Mouse (Mus musculus): ENCODE measurements around the gene Cntnap1. TPM values are rescaled to one million over a fixed set of nuclear protein-coding genes. Genes with fewer than 3 reads are reported as not detected.
"Not testable (repeated sequence)": the region's sequence is repeated elsewhere in the genome, so short reads cannot be mapped to it uniquely, and the experiment has no call there.

The Cntnap1 gene
- polyA plus RNA-seq, 1 experiment from 2014 or later, result 2.6 TPM

- Histone ChIP-seq H3K9ac (no peak overlapping the region), H3K9me3 (no peaks in the 10 kb centered on the region), H3K36me3 (no peaks in the 10 kb centered on the region), H3K4me3 (replicated peaks) (no peak overlapping the region), H3K27me3 (replicated peaks) (no peaks in the 10 kb centered on the region), H3K27ac (no peak overlapping the region), H3K4me1 (peaks cover 12% of the 10 kb centered on the region; the same call in 1 of the 2 replicates), H3K4me2 (no peak overlapping the region)
- ATAC-seq (ENCODE audit: insufficient read depth, low FRiP score, low read depth), result no peak
- 66% methylated on average over 1 of the region's 1 CpGs for WGBS
These were observed 17.5 kb upstream of the Cntnap1 start for GRCm38 (mm10) chr11:101152825-101153224.

- Histone ChIP-seq H3K9me3 (no peaks in the 10 kb centered on the region), H3K4me1 (0 out of 2 replicates have a peak, but pooled peaks cover 4% of the 10 kb centered on the region)
These were observed 15.7 kb upstream of the Cntnap1 start for GRCm38 (mm10) chr11:101154648-101155047.

GRCm38 (mm10) chr11:101155151-101155550 is 15.2 kb upstream of the Cntnap1 start:
- Histone ChIP-seq H3K4me2 (0 out of 2 replicates have a peak overlapping the region, but pooled peaks have one; percentile 69), H3K9ac (no peak overlapping the region)
- WGBS, result 60% methylated on average over 6 of the region's 6 CpGs

More at GRCm38 (mm10) chr11:101154648-101155047, 15.7 kb upstream of the Cntnap1 start:
- Histone ChIP-seq H3K27ac (no peak overlapping the region), H3K27me3 (replicated peaks) (no peaks in the 10 kb centered on the region), H3K4me3 (replicated peaks) (no peak overlapping the region), H3K9ac (no peak overlapping the region), H3K4me2 (no peak overlapping the region), H3K36me3 (no peaks in the 10 kb centered on the region)
- ATAC-seq (ENCODE audit: insufficient read depth, low FRiP score, low read depth), result no peak

GRCm38 (mm10) chr11:101155728-101156371 is 14.5 kb upstream of the Cntnap1 start, which contains the start of gene Tubg2:
Gene Tubg2, plus strand, starts transcription at chr11:101155907.
- Histone ChIP-seq H3K36me3 (no peaks in the 10 kb centered on the region), H3K4me2 (peak within 1 kb of the TSS; percentile 69), H3K27me3 (replicated peaks) (no peaks in the 10 kb centered on the region), H3K9ac (peak within 1 kb of the TSS; percentile 20; the same call in 1 of the 2 replicates), H3K27ac (peak within 1 kb of the TSS; percentile 36; the same call in 1 of the 2 replicates), H3K4me3 (replicated peaks) (peak within 1 kb of the TSS; percentile 38), H3K9me3 (no peaks in the 10 kb centered on the region), H3K4me1 (0 out of 2 replicates have a peak, but pooled peaks cover 4% of the 10 kb centered on the region)
- 3% methylated on average over 36 of the region's 36 CpGs for WGBS
- peak; percentile 29; the same call in 1 of the 2 replicates for ATAC-seq (ENCODE audit: insufficient read depth, low FRiP score, low read depth)

More at GRCm38 (mm10) chr11:101155151-101155550, 15.2 kb upstream of the Cntnap1 start:
- H3K27me3 ChIP-seq (replicated peaks), result no peaks in the 10 kb centered on the region
- H3K4me1 ChIP-seq, result 0 out of 2 replicates have a peak, but pooled peaks cover 4% of the 10 kb centered on the region
- no peak for ATAC-seq (ENCODE audit: insufficient read depth, low FRiP score, low read depth)
- H3K27ac ChIP-seq, result no peak overlapping the region
- H3K36me3 ChIP-seq, result no peaks in the 10 kb centered on the region
- H3K4me3 ChIP-seq (replicated peaks), result no peak overlapping the region
- no peaks in the 10 kb centered on the region for H3K9me3 ChIP-seq

- ATAC-seq (ENCODE audit: insufficient read depth, low FRiP score, low read depth); H3K4me3 ChIP-seq (replicated peaks); H3K9ac ChIP-seq; H3K27me3 ChIP-seq (replicated peaks); H3K9me3 ChIP-seq; H3K27ac ChIP-seq; H3K4me2 ChIP-seq: not testable (repeated sequence)
- Histone ChIP-seq H3K36me3 (peaks cover 28% of the 10 kb centered on the region), H3K4me1 (peaks cover 28% of the 10 kb centered on the region; the same call in 1 of the 2 replicates)
- WGBS, result 70% methylated on average over 9 of the region's 10 CpGs
These were observed 10.2 kb upstream of the Cntnap1 start for GRCm38 (mm10) chr11:101160151-101160550.

DNA sequence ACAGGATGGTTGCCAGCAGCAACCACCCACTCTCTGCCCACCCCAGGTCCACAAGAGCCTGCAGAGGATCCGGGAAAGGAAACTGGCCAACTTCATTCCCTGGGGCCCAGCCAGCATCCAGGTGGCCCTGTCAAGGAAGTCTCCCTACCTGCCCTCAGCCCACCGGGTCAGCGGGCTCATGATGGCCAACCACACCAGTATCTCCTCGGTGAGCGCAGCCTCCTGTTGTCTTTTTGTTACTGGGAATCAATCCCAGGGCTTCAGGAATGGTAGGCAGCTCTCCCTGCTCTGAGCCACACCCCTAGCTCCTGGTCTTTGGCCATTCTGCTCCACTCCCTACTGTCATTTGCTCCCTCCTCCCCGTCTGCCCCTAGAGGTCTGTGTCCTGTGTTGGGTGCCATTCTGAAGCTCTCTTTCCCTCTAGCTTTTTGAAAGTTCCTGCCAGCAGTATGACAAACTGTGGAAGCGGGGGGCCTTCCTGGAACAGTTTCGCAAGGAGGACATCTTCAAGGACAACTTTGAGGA is 9.3 kb upstream of the Cntnap1 start:
- H3K4me3 ChIP-seq (replicated peaks); H3K9ac ChIP-seq; H3K27ac ChIP-seq; ATAC-seq (ENCODE audit: insufficient read depth, low FRiP score, low read depth); H3K9me3 ChIP-seq; H3K27me3 ChIP-seq (replicated peaks); H3K4me2 ChIP-seq: not testable (repeated sequence)
- 84% methylated on average over 8 of the region's 8 CpGs for WGBS
- Histone ChIP-seq H3K36me3 (peaks cover 32% of the 10 kb centered on the region), H3K4me1 (peaks cover 26% of the 10 kb centered on the region; the same call in 1 of the 2 replicates)

DNA sequence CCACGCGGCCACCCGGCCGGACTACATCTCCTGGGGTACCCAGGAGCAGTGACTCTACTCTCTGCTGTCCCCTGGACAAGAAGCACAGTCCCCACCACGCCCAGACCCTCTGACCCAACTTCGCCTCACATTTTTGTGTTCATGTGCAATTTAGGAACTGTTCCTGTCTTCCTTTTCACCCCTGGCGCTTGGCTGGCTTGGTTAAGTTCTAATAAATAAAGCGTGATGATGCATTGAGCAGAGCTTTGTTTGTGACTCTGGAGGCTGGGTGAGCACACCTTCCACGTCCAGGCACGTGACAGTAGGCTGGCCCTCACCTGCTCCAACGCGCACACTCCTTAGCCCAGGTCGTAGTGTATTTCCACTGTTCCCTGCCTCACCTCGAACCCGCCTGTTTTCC is 8.8 kb upstream of the Cntnap1 start:
- no peaks in the 10 kb centered on the region for H3K9me3 ChIP-seq
- H3K9ac ChIP-seq, result no peak overlapping the region
- H3K4me1 ChIP-seq, result peaks cover 24% of the 10 kb centered on the region; the same call in 1 of the 2 replicates
- H3K4me3 ChIP-seq (replicated peaks), result no peak overlapping the region
- no peak overlapping the region for H3K27ac ChIP-seq
- no peak overlapping the region for H3K4me2 ChIP-seq
- no peak for ATAC-seq (ENCODE audit: insufficient read depth, low FRiP score, low read depth)
- H3K36me3 ChIP-seq, result peaks cover 37% of the 10 kb centered on the region
- H3K27me3 ChIP-seq (replicated peaks), result peaks cover 5% of the 10 kb centered on the region; the same call in 1 of the 2 replicates
- 82% methylated on average over 15 of the region's 15 CpGs for WGBS

DNA sequence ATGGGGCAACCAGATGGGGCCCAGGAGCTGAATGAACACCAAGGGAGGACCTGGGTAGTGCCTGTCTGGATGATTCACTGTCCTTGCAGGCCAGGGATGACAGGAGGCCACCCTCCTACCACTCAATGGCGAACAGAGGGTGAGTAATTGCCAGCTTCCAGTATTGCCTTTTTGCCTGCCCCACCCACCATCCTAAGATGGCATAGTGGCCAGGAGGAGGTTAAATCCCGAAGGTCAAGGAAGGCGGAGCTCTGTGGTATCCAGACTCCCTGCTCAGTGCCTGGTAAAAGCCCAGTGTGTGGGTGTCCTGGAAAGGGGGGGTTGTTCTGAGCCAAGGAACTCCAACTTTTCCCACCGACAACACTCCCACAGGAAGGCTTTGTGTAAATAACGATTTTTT is 8.0 kb upstream of the Cntnap1 start:
- no peak for ATAC-seq (ENCODE audit: insufficient read depth, low FRiP score, low read depth)
- Histone ChIP-seq H3K4me2 (no peak overlapping the region), H3K27me3 (replicated peaks) (peaks cover 8% of the 10 kb centered on the region; the same call in 1 of the 2 replicates), H3K9ac (no peak overlapping the region), H3K4me1 (peaks cover 24% of the 10 kb centered on the region; the same call in 1 of the 2 replicates), H3K9me3 (no peaks in the 10 kb centered on the region), H3K4me3 (replicated peaks) (no peak overlapping the region), H3K27ac (no peak overlapping the region), H3K36me3 (peaks cover 44% of the 10 kb centered on the region)
- 52% methylated on average over 5 of the region's 5 CpGs for WGBS

DNA sequence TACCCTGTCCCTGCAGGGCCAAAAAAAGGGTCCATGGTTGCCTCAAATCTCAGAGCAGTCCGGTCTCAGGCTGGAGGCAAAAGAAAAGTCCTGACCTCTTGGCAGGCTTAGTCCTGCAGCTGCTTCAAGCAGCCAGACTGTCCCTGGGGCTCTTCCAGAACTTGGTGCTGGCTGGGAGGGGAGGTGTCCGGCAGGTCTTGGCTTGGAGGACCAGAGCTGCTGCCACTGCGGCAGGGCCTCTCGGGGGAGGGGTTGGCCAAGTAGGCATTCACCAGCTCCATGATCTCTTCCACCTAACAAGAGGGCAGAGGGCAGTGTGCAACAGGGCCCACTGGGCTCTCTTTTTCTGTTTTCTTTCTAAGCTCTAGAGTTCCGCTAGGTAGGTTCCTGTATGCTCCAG is 7.6 kb upstream of the Cntnap1 start:
- peaks cover 12% of the 10 kb centered on the region; the same call in 1 of the 2 replicates for H3K27me3 ChIP-seq (replicated peaks)
- no peak overlapping the region for H3K9ac ChIP-seq
- no peak overlapping the region; the same call in 1 of the 2 replicates for H3K27ac ChIP-seq
- H3K4me3 ChIP-seq (replicated peaks), result no peak overlapping the region
- peaks cover 24% of the 10 kb centered on the region; the same call in 1 of the 2 replicates for H3K4me1 ChIP-seq
- H3K4me2 ChIP-seq, result no peak overlapping the region
- H3K36me3 ChIP-seq, result peaks cover 49% of the 10 kb centered on the region
- no peaks in the 10 kb centered on the region for H3K9me3 ChIP-seq
- WGBS, result 59% methylated on average over 5 of the region's 5 CpGs
- no peak for ATAC-seq (ENCODE audit: insufficient read depth, low FRiP score, low read depth)

DNA sequence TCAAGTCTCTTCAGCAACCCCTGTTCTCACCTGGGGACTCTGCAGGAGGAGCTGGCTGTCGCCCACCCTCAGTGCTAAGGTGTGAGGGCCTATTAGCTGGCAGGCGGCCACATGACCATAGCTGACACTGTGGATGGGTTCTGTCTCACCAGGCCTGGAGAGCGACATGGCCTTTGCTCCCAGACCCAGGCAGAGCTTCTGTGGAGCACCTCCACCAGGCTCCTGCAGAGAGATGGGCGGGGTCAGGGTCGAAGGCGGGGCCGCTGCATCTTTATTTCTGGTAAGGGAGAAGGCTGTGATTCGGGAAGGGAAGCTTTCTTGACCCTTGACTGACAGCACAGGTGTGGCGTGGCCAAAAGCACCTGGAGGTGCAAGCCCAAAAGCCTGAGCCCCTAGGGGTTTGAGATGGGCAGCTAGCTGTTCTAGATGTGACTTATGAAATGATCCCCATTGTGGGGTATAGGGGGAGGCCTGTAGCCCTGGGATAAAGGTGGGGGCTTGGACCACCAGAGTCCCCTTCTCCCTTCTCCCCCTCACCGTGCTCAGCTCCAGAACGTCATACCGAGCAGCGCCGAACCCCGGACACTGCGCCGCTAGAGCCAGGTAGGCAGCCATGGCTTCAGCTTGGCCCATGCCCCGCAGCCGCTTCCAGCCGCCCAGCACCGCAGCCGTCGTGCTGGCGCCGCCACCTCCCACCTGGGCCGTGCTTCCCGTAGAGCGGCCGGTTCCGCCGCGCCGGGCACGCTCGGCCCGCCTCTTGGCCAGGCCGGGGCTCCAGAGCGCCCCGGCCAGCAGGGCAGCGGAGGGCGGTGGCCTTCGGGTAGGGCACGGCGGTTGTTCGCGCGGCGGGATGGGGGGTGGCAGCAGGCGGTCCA is 6.6 kb upstream of the Cntnap1 start:
- peaks cover 12% of the 10 kb centered on the region; the same call in 1 of the 2 replicates for H3K27me3 ChIP-seq (replicated peaks)
- H3K4me2 ChIP-seq, result peak overlapping the region; percentile 41
- no peak for ATAC-seq (ENCODE audit: insufficient read depth, low FRiP score, low read depth)
- H3K27ac ChIP-seq, result peak overlapping the region; percentile 11; the same call in 1 of the 2 replicates
- no peaks in the 10 kb centered on the region for H3K9me3 ChIP-seq
- peaks cover 30% of the 10 kb centered on the region; the same call in 1 of the 2 replicates for H3K4me1 ChIP-seq
- H3K4me3 ChIP-seq (replicated peaks), result peak overlapping the region; percentile 27
- no peak overlapping the region for H3K9ac ChIP-seq
- peaks cover 53% of the 10 kb centered on the region for H3K36me3 ChIP-seq
- WGBS, result 40% methylated on average over 49 of the region's 49 CpGs

DNA sequence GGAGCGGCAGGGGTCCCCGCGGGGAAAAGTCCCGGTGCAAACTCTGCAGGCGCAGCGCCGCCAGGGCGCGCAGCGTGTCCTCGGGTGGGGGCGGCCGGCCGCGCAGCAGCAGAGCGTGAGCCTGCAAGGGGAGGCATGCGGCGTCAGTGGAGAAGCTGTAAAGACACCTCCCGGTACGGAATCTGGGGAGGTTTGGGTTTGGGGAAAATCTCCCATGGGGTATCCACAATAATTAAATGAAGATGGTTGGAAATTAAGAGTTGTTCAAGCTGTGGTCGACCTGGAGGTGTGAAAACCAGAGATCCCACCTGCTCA is 6.0 kb upstream of the Cntnap1 start:
- H3K4me2 ChIP-seq, result peak overlapping the region; percentile 41
- no peak overlapping the region for H3K27ac ChIP-seq
- peak overlapping the region; percentile 27 for H3K4me3 ChIP-seq (replicated peaks)
- no peak for ATAC-seq (ENCODE audit: insufficient read depth, low FRiP score, low read depth)
- H3K9me3 ChIP-seq, result no peaks in the 10 kb centered on the region
- H3K9ac ChIP-seq, result no peak overlapping the region
- H3K4me1 ChIP-seq, result peaks cover 36% of the 10 kb centered on the region
- H3K27me3 ChIP-seq (replicated peaks), result peaks cover 12% of the 10 kb centered on the region; the same call in 1 of the 2 replicates
- WGBS, result 41% methylated on average over 21 of the region's 21 CpGs
- H3K36me3 ChIP-seq, result peaks cover 53% of the 10 kb centered on the region

All from stomach, embryonic 15.5 days (tissue).